Mouse (Mus musculus): ENCODE measurements at regions not wholly inside any gene's neighbourhood (a gene's known extent, or its start where the extent isn't known, plus 50 kb on each side); places are given as distances from the start of the nearest gene placed in this dataset.

GRCm38 (mm10) chr11:63708412-63708811 lies 213.7 kb downstream of the Hs3st3b1 start:
- H3K27me3 ChIP-seq (ENCODE audit: control insufficient read depth, insufficient read depth, low read length) = no peaks in the 10 kb centered on the region
- WGBS = 81% methylated on average over 4 of the region's 4 CpGs
- ATAC-seq (ENCODE audit: low FRiP score) = no peak

DNA sequence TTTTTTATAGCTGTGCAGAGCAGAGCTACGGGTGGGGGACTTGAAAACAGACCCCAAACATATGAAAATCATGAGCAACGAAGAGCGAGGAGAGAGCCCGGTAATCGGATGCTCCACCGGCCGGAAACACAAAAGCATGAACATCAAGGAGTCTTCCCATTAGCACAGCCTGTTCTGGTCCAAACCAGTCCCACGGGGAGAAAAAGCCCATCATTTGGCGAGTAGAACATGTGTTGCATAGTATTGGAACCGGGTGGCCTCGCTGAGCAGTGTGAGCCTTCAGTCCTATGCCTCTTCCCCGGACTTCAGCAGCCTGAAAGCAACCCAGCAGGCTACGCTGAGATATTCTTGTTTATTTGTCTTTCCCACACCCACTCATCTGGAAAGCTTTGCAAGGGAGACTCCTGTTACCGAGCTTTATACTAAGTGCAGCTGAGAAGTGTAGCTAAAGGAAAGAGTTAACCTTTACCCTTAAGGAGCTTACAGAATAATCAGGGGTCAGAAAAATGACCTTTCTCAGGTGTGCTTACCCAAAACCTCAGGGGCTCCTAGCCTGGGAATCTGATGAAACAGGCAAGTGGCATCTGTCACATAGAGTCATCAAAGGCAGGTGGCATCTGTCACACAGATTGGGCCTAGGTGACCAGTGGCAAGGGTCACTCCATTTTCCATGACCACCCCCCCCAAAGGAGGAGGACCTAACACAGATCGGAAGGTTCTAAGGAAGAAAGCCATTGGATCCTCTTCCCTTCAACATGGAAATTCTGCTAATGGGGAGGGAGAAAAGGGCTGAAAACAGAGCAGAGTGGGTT lies 209.8 kb downstream of the Hs3st3b1 start:
- WGBS = 58% methylated on average over 15 of the region's 15 CpGs
- no peak for DNase-seq (ENCODE audit: low spot score)
- ATAC-seq (ENCODE audit: low FRiP score) = no peak

More at GRCm38 (mm10) chr11:63708412-63708811, 213.7 kb downstream of the Hs3st3b1 start:
- Histone ChIP-seq H3K4me1 (replicated peaks; ENCODE audit: control insufficient read depth, insufficient read depth, low read length) (0 out of 2 replicates have a peak, but pooled peaks cover 2% of the 10 kb centered on the region), H3K9ac (ENCODE audit: low read depth, low read length) (no peak overlapping the region), H3K4me2 (replicated peaks; ENCODE audit: low read depth, low read length) (no peak overlapping the region), H3K27ac (ENCODE audit: low read depth, low read length) (no peak overlapping the region), H3K9me3 (ENCODE audit: control insufficient read depth, low read length) (no peaks in the 10 kb centered on the region), H3K4me3 (ENCODE audit: low read depth, low read length) (no peak overlapping the region), H3K36me3 (ENCODE audit: control insufficient read depth, insufficient read depth, low read length) (no peaks in the 10 kb centered on the region)
- no peak for DNase-seq (ENCODE audit: low spot score)

DNA sequence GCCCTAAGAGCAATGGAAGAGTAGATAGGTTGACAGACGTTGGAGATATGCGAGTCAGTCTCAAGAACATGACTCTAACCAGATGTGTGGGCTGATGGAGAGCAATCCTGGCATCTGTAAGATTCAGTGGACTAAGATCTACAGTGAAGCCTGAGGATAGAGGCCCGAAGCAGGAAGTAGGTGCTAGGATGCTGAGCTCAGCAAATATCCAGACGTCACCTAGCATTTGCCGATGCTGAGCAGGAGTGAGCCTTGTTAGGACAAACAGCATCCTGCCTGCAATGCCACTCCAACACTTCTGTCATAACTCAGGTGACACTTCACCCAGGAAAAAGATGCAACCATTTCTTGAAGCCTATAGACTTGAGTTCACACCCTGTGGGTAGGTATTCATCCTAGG lies 199.8 kb downstream of the Hs3st3b1 start:
- ATAC-seq (ENCODE audit: low FRiP score) = no peak
- Histone ChIP-seq H3K4me1 (replicated peaks; ENCODE audit: control insufficient read depth, insufficient read depth, low read length) (no peaks in the 10 kb centered on the region), H3K36me3 (ENCODE audit: control insufficient read depth, insufficient read depth, low read length) (no peaks in the 10 kb centered on the region), H3K27ac (ENCODE audit: low read depth, low read length) (no peak overlapping the region), H3K9ac (ENCODE audit: low read depth, low read length) (no peak overlapping the region), H3K4me3 (ENCODE audit: low read depth, low read length) (no peak overlapping the region), H3K27me3 (ENCODE audit: control insufficient read depth, insufficient read depth, low read length) (no peaks in the 10 kb centered on the region), H3K4me2 (replicated peaks; ENCODE audit: low read depth, low read length) (no peak overlapping the region), H3K9me3 (ENCODE audit: control insufficient read depth, low read length) (no peaks in the 10 kb centered on the region)
- DNase-seq (ENCODE audit: low spot score) = no peak
- 88% methylated on average over 5 of the region's 5 CpGs for WGBS

More for the DNA sequence above, 209.8 kb downstream of the Hs3st3b1 start:
- Histone ChIP-seq H3K27me3 (ENCODE audit: control insufficient read depth, insufficient read depth, low read length) (no peaks in the 10 kb centered on the region), H3K36me3 (ENCODE audit: control insufficient read depth, insufficient read depth, low read length) (no peaks in the 10 kb centered on the region), H3K27ac (ENCODE audit: low read depth, low read length) (no peak overlapping the region), H3K4me1 (replicated peaks; ENCODE audit: control insufficient read depth, insufficient read depth, low read length) (no peaks in the 10 kb centered on the region), H3K4me3 (ENCODE audit: low read depth, low read length) (no peak overlapping the region), H3K4me2 (replicated peaks; ENCODE audit: low read depth, low read length) (no peak overlapping the region), H3K9me3 (ENCODE audit: control insufficient read depth, low read length) (no peaks in the 10 kb centered on the region), H3K9ac (ENCODE audit: low read depth, low read length) (no peak overlapping the region)

GRCm38 (mm10) chr11:63730880-63731279 lies 191.2 kb downstream of the Hs3st3b1 start:
- 55% methylated on average over 9 of the region's 9 CpGs for WGBS
- no peak for ATAC-seq (ENCODE audit: low FRiP score)
- H3K36me3 ChIP-seq (ENCODE audit: control insufficient read depth, insufficient read depth, low read length) = no peaks in the 10 kb centered on the region
- H3K27me3 ChIP-seq (ENCODE audit: control insufficient read depth, insufficient read depth, low read length) = no peaks in the 10 kb centered on the region
- H3K9me3 ChIP-seq (ENCODE audit: control insufficient read depth, low read length) = no peaks in the 10 kb centered on the region
- no peak overlapping the region for H3K9ac ChIP-seq (ENCODE audit: low read depth, low read length)
- H3K4me2 ChIP-seq (replicated peaks; ENCODE audit: low read depth, low read length) = no peak overlapping the region
- no peak overlapping the region for H3K27ac ChIP-seq (ENCODE audit: low read depth, low read length)
- DNase-seq (ENCODE audit: low spot score) = no peak
- no peaks in the 10 kb centered on the region; the same call in 1 of the 2 replicates for H3K4me1 ChIP-seq (replicated peaks; ENCODE audit: control insufficient read depth, insufficient read depth, low read length)
- H3K4me3 ChIP-seq (ENCODE audit: low read depth, low read length) = no peak overlapping the region

DNA sequence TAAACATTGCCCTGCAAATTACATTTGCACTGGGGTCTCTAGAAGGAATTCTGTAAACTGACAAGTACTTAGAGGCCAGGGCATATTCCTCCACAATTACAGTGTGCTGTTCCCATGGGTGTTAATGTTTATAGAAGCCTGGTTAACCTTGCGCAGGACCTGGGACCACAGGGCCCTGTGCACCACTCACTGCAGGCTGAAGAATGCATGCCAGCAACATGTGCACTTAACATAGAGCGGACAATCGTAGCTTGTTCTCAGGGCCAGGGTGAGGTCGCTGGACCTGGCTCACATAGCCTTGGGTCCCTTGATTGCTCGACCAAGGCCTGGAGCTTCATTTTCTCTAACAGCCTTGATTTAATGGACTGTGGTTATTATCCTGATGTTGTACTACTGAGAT lies 168.8 kb downstream of the Hs3st3b1 start:
- no peaks in the 10 kb centered on the region for H3K27me3 ChIP-seq (ENCODE audit: control insufficient read depth, insufficient read depth, low read length)
- no peak overlapping the region for H3K27ac ChIP-seq (ENCODE audit: low read depth, low read length)
- 60% methylated on average over 5 of the region's 5 CpGs for WGBS
- no peaks in the 10 kb centered on the region for H3K36me3 ChIP-seq (ENCODE audit: control insufficient read depth, insufficient read depth, low read length)
- no peaks in the 10 kb centered on the region for H3K4me1 ChIP-seq (replicated peaks; ENCODE audit: control insufficient read depth, insufficient read depth, low read length)
- H3K9me3 ChIP-seq (ENCODE audit: control insufficient read depth, low read length) = no peaks in the 10 kb centered on the region
- H3K4me3 ChIP-seq (ENCODE audit: low read depth, low read length) = no peak overlapping the region
- H3K4me2 ChIP-seq (replicated peaks; ENCODE audit: low read depth, low read length) = no peak overlapping the region
- DNase-seq (ENCODE audit: low spot score) = no peak
- no peak for ATAC-seq (ENCODE audit: low FRiP score)
- H3K9ac ChIP-seq (ENCODE audit: low read depth, low read length) = no peak overlapping the region

DNA sequence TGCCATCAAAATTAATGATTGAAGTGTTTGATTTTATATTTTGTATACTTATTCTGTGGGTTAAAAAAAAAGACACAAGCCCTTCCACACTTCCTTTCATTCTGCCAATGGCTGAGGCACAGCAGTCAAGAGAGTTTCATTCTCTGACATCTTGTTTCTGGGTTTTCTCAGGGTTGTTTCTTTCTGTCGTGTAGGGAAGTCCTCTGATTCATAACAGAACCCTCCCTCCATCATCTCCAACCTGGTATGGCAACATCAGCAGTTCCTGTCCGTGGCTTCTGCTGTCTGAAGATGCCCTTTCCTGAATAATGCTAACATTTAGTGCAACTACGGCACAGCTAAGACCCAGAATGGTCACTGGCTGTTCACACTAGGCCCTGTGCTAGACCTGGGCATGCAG lies 167.3 kb downstream of the Hs3st3b1 start:
- Histone ChIP-seq H3K4me2 (replicated peaks; ENCODE audit: low read depth, low read length) (no peak overlapping the region), H3K36me3 (ENCODE audit: control insufficient read depth, insufficient read depth, low read length) (no peaks in the 10 kb centered on the region), H3K4me1 (replicated peaks; ENCODE audit: control insufficient read depth, insufficient read depth, low read length) (no peaks in the 10 kb centered on the region), H3K9ac (ENCODE audit: low read depth, low read length) (no peak overlapping the region), H3K27me3 (ENCODE audit: control insufficient read depth, insufficient read depth, low read length) (no peaks in the 10 kb centered on the region), H3K4me3 (ENCODE audit: low read depth, low read length) (no peak overlapping the region), H3K9me3 (ENCODE audit: control insufficient read depth, low read length) (no peaks in the 10 kb centered on the region), H3K27ac (ENCODE audit: low read depth, low read length) (no peak overlapping the region)
- DNase-seq (ENCODE audit: low spot score) = no peak
- 73% methylated on average over 3 of the region's 3 CpGs for WGBS
- ATAC-seq (ENCODE audit: low FRiP score) = no peak

DNA sequence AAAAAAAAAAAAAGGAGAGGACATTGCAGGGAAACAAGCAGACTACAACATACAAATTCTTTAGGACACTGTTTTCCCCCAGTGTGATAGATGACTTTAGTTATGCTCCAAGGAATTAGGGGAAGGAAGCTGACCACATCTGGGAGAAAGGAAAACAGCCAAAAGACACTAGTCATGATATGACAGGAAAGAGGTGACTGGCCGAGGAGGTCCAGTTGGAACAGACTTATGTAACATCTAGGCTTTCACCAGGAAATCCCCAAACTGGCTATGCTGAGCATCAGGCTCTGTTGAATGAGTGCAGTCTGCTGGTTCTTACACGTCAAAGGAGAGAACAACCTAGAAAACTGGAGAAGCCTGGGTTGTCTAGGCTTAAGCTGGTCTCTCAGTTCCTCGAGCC lies 163.8 kb downstream of the Hs3st3b1 start:
- H3K4me3 ChIP-seq (ENCODE audit: low read depth, low read length) = no peak overlapping the region
- no peaks in the 10 kb centered on the region for H3K36me3 ChIP-seq (ENCODE audit: control insufficient read depth, insufficient read depth, low read length)
- H3K4me2 ChIP-seq (replicated peaks; ENCODE audit: low read depth, low read length) = no peak overlapping the region
- WGBS = 85% methylated on average over 3 of the region's 3 CpGs
- DNase-seq (ENCODE audit: low spot score) = no peak
- no peak for ATAC-seq (ENCODE audit: low FRiP score)
- no peaks in the 10 kb centered on the region for H3K9me3 ChIP-seq (ENCODE audit: control insufficient read depth, low read length)
- H3K27ac ChIP-seq (ENCODE audit: low read depth, low read length) = no peak overlapping the region
- H3K4me1 ChIP-seq (replicated peaks; ENCODE audit: control insufficient read depth, insufficient read depth, low read length) = no peaks in the 10 kb centered on the region
- no peaks in the 10 kb centered on the region for H3K27me3 ChIP-seq (ENCODE audit: control insufficient read depth, insufficient read depth, low read length)
- no peak overlapping the region for H3K9ac ChIP-seq (ENCODE audit: low read depth, low read length)

DNA sequence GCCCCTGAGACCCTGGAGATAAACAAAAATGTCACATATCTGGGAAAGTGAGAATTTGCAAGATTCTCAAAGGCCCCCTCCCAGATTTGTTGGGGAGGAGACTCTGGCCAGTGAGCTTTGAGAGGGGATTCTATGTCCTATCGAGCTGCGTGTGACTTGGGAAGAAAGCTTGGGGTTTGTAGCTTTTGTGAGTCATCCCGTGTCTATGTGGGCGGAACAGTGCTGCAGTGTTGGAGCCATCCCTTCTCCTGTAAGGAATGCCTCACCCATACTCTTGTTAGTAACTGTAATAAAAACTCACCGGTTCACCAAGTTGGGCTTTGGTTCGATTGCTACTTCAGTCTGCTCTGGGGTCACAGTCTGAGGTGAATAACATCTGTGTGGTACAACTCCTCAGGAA lies 160.5 kb downstream of the Hs3st3b1 start:
- WGBS = 88% methylated on average over 6 of the region's 6 CpGs
- no peak for DNase-seq (ENCODE audit: low spot score)
- Histone ChIP-seq H3K4me2 (replicated peaks; ENCODE audit: low read depth, low read length) (no peak overlapping the region), H3K9me3 (ENCODE audit: control insufficient read depth, low read length) (no peaks in the 10 kb centered on the region), H3K36me3 (ENCODE audit: control insufficient read depth, insufficient read depth, low read length) (no peaks in the 10 kb centered on the region), H3K27me3 (ENCODE audit: control insufficient read depth, insufficient read depth, low read length) (no peaks in the 10 kb centered on the region), H3K9ac (ENCODE audit: low read depth, low read length) (no peak overlapping the region), H3K27ac (ENCODE audit: low read depth, low read length) (no peak overlapping the region), H3K4me3 (ENCODE audit: low read depth, low read length) (no peak overlapping the region), H3K4me1 (replicated peaks; ENCODE audit: control insufficient read depth, insufficient read depth, low read length) (no peaks in the 10 kb centered on the region)
- ATAC-seq (ENCODE audit: low FRiP score) = no peak

DNA sequence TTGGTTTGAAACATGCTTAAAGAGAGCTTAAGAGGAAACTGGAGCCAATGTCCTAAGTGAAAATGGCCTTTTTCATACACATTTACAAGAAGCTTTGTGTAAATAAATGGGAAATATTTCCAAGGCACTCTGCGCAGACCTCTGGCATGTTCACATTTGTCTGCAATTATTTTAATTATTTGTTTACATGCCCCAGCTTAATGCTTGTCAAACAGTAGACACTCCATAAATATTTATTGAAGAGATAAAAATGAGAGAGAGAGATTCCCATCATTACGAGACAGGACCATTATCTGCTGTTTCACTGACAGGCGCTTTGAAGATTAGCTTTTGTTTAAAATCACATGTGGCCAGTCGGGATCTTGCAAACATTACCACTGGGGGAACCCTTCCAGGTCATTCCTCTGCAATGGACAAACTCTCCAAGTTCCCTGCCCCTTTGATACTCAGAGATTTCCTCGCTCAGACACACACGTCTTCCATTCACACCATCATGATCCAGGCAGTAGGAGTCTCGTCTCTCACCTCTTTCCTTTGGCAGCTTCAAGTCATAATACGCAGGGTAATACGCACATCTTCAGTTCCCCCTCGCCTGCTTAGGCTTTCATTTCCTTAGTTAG lies 154.3 kb downstream of the Hs3st3b1 start:
- no peaks in the 10 kb centered on the region for H3K36me3 ChIP-seq (ENCODE audit: control insufficient read depth, insufficient read depth, low read length)
- no peaks in the 10 kb centered on the region for H3K9me3 ChIP-seq (ENCODE audit: control insufficient read depth, low read length)
- no peaks in the 10 kb centered on the region for H3K27me3 ChIP-seq (ENCODE audit: control insufficient read depth, insufficient read depth, low read length)
- 80% methylated on average over 10 of the region's 10 CpGs for WGBS
- no peaks in the 10 kb centered on the region for H3K4me1 ChIP-seq (replicated peaks; ENCODE audit: control insufficient read depth, insufficient read depth, low read length)
- DNase-seq (ENCODE audit: low spot score) (no peak), ATAC-seq (ENCODE audit: low FRiP score) (no peak)
- no peak overlapping the region for H3K4me3 ChIP-seq (ENCODE audit: low read depth, low read length)
- no peak overlapping the region for H3K27ac ChIP-seq (ENCODE audit: low read depth, low read length)
- no peak overlapping the region for H3K4me2 ChIP-seq (replicated peaks; ENCODE audit: low read depth, low read length)
- no peak overlapping the region for H3K9ac ChIP-seq (ENCODE audit: low read depth, low read length)
